Mouse (Mus musculus) retina, postnatal 1 day (tissue): ENCODE measurements around the gene Vgf.

ENCODE experiments used
- DNase-seq: peaks from one replicate; pipeline ENCODE4 v3.0.0-alpha.2; 2012

The Vgf gene

GRCm38 (mm10) chr5:137026092-137026491 lies at the start of gene Vgf:
Gene Vgf, plus strand, starts transcription at chr5:137026392.
- no peak for DNase-seq

GRCm38 (mm10) chr5:136977769-136978168 lies 48.4 kb upstream of the Vgf start:
- DNase-seq = no peak

GRCm38 (mm10) chr5:136979762-136980161 lies 46.4 kb upstream of the Vgf start:
- no peak for DNase-seq

DNA sequence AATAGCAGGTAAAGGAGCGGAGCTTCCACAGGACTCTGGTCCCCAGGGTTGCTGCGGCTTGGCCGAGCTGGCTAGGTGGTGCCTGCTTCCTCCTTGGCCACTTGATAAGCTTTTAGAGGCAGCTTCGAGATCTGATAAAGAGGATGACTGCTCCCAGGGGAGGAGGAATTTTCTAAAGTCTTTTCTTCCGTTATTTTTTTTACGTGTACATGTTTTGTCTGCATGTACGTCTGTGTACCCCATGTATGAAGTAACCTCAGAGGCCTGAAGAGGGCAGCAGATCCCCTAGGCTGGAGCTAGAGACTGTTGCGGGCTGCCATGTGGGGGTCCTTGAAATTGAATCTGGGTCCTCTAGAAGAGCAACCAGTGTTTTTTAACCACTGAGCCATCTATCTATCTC lies 45.2 kb upstream of the Vgf start:
- no peak for DNase-seq

- peak; percentile 68 for DNase-seq
Measured at GRCm38 (mm10) chr5:136982338-136982930, 43.8 kb upstream of the Vgf start.

DNA sequence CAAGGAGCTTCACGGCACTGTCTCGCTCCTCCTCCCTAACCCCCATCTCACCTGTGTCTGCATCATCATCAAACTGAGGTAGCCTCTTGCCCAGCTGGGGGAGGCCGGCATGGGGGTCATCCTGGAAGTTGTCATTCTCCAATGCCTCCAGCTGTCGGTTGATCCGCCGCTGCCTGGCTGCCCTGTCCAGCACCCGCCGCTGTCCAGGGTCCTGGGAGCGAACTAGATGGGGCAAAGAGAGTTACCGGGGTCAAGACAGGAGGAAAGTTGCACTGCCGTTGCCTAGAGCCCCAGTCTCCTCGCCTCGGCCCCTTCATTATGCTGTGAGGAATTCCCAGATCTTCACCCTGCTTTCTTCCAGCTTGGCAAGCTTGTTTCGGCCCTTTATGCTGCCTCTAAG lies 41.4 kb upstream of the Vgf start:
- no peak for DNase-seq

DNA sequence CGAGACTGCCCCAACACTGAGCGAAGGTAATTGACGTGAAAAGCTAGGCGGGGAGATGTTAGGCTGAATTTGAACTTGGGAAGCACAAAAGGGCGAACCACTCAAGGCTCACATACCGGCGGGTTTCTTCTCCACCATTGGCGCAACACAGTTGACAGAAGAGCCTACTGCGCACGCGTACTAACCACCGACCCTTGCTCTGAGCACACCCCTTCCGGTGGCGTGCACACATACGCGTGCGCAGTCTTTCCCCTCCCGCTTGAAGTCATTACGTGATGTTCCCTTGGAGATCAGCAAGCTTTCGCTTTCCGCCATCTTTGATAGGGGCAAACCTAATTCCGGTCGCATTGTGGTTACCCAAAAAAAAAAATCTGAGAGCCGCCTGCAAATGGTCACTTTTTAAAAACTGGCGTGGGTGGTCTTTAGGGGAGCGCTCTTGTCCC lies 39.5 kb upstream of the Vgf start, which contains the start of gene Plod3:
Gene Plod3, plus strand, starts transcription at position 325 of the 443 bp plus-strand sequence.
- DNase-seq = peak; percentile 99

DNA sequence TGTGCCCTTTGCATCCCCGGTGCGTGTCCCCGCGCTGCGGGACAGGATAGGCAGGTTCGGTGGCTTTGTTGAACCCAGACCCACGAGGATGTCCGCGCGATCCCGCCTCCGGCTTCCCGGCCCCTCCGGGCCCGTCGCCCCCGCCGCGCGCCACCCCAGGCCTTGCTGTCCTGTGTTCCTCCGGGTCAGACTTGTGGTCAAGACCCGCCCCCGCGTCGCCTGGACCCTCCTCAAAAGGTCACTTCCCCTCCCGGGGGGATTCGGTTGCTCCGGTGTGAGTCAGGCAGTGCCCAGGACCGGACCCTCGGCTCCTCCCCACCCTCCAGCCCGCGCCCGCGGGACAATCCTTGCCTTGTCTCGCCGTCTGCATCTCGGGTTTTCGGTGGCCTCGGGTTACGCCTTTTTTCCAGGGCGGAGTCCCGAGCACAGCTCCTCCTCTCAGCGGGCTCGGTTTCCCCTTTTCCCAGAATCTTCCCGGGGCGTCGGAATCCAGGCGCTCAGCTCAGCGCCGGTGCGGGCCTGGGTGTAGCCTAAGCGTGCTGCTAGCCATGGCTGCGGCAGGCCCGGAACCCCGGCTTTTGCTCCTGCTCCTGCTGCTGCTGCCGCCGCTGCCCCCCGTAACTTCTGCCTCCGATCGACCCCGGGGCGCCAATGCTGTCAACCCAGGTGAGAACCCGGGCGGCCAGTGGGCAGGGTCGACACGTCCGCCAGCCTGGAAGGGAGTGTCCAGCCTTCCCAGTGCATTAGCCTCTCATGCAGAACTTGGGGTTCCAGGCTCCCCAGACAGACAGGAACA lies 38.9 kb upstream of the Vgf start:
- peak; percentile 79 for DNase-seq

GRCm38 (mm10) chr5:136987934-136988271 lies 38.3 kb upstream of the Vgf start, which contains the start of gene Znhit1:
Gene Znhit1, minus strand, starts transcription at chr5:136988021.
- peak; percentile 35 for DNase-seq

GRCm38 (mm10) chr5:136988420-136988819 lies 37.8 kb upstream of the Vgf start:
- no peak for DNase-seq

DNA sequence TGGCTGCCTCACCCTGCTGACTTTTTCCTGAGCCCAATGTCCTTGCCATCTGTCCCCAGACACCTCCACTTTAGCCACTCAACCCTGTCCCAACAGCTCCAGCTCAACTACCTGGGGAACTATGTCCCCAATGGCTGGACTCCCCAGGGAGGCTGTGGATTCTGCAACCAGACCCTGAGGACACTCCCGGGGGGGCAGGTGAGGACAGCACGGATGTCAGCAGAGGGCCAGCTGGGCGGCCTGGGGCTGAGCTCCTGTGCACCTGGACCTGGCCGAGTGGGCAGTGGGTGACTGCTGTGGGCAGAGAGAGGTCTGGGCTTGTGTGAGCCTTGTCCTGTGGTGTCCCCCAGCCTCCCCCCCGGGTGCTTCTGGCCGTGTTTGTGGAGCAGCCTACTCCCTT lies 36.4 kb upstream of the Vgf start:
- no peak for DNase-seq

DNA sequence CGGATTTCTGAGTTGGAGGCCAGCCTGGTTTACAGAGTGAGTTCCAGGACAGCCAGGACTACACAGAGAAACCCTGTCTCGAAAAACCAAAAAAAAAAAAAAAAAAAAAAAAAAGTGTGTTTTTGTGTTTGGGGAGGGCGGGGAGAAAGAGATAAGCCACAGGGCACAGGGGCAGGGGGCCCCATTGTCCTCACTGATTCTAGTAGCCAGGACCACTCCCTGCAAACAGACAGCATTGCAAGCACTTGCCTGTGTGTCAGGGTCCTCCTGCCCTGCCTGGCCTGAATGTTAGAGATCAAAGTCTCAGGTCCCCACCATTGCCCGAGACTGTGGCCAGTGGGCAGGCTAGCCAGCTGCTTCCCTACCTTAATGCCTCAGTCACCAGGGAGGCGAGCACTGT lies 26.7 kb upstream of the Vgf start:
- no peak for DNase-seq

DNA sequence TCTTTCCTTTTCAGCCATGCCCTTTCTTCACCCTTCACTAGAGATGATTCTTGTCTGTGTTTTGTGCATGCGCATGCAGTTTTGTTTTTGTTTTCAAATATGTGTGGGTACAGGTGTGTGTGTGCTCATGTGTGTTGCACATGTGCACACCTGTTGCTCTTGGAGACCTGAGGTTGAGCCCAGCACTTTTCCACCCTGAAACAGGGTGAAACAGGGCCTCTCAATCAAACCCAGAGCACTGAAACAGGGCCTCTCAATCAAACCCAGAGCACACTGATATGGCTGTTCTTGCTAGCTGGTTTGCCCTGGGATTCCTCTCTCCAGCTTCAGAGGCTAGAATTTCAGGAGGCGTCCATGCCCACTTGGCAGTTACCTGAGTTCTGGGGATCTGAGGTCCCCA lies 25.6 kb upstream of the Vgf start:
- no peak for DNase-seq

DNA sequence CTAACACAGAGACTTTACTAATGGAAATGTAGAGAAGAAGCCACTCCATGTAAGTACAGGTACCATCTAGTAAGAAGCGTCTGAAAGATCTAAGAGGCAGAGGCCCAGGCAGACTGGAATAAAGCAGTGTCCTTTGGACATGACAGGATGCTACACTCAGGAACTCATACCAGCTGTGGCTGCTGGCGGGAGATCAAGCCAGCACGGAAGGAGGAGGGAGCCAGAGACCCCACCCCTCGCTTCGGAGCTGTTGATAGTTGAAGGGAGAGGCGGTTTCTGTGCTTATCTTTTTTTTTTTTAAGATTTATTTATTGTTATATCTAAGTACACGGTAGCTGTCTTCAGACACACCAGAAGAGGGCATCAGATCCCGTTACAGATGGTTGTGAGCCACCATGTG lies 18.9 kb upstream of the Vgf start:
- DNase-seq = no peak

DNA sequence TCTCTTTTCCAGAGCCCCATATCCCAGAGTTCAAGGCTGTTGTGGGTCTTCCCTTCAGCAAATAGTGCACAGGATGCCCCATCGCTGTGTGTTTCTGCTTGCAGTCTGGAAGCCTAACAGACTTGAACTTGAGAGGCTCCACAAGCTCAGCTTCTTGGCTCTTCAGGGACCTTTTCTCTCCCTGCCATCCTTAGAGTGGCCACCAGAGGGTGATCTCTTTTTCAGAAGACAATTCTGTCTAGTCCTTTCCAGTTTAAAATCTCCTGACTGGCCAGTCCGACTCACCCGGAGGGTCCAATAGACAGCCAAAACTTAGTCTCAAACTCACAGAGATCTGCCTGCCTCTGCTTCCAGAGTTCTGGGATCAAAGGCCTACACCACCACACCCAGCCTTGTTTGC lies 16.2 kb upstream of the Vgf start:
- DNase-seq = peak; percentile 73

DNA sequence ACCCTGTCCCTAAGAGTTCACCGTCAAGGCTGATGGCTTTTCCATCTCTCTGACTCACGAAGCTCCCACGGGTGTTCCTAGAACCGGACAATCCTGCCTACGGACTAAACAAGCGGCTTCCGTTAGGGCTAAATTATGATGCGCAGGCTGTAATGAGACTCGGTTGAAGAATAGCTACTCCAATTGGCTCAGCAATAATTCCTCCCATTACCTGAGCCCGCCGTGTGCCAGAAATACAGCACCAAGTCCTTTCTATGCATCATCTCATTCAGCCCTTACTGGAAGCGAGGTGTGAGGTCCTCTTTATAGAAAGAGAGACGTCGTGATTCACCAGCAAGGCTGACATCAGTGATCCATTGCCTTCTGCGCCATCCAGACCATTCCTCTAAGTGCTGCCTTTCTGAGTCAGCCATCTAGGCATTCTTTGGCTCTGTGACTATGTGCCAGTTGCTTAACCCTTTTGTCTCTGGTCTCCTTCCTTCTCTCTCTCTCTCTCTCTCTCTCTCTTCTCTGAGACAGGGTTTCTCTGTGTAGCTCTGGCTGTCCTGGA lies 13.7 kb upstream of the Vgf start:
- no peak for DNase-seq

DNA sequence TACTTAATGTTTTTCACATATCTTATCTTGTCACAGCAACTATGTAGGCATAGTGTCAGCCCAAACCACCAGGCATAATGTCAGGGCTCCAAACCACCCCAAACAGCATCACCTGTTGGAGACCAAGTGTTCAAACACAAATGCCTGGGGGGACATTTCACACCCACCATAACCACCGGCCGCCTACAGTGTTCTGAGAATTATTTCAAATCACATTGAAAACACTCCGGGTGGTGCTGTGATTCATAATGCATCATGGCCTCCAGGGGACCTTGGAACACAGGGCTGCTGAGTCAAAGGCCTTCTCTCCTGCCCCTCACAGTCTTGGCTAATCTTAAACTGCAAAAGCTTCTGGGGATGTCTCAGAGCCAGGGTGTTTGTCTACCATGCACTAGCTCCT lies 10.3 kb upstream of the Vgf start:
- DNase-seq = no peak

GRCm38 (mm10) chr5:137024318-137024717 lies 1.9 kb upstream of the Vgf start:
- no peak for DNase-seq

GRCm38 (mm10) chr5:137025132-137025531 lies 1.1 kb upstream of the Vgf start:
- DNase-seq = peak; percentile 83

DNA sequence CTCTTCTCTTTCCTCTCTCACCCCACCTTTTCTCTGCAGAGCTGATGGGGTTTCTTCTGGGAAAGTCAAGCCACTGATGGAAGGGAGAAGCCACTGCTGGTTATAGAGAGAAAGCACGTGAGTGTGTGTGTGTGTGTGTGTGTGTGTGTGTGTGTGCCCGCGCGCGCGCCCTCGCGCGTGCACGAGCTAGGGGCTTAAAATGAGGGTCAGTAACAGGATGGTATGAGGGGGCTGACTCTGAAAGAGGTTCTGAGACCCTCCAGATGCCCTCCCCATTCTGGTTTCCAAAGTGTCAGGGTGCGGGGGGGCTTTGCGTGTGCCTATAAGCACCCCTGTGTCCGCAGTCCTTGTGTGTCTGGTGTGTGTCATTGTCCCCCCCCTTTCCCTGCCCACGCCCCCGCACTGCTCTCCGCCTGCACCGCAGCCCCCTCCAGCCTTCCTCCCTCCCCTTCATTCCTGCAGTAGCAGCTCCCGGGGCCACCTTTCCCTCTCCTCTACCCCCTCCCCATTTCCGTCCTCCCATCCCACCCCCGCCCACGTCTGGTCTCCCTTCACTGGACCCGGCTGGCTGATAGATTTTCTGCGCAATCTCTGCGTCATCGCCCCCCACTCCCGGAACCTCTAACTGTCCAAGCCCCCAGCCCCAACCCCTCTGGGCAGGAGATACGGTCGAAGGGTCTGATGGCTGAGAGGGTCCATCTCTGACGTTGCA lies 2.5 kb downstream of the Vgf start:
- DNase-seq = peak; percentile 48

DNA sequence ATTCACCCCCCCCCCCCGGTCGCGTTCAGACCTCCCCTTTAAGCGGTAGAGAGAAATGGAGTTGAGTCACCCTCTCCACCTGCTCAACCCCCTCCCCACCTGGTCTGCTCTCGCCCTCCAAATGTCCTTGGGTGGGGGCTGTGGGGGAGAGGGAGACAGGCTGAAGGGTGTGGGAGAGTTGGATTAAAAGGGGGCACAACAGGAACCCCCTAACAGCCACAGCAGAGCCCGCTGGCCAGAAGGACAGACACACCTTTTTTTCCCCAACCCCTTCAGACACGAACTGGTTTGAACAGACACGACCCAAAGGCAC lies 3.0 kb downstream of the Vgf start:
- DNase-seq = no peak

DNA sequence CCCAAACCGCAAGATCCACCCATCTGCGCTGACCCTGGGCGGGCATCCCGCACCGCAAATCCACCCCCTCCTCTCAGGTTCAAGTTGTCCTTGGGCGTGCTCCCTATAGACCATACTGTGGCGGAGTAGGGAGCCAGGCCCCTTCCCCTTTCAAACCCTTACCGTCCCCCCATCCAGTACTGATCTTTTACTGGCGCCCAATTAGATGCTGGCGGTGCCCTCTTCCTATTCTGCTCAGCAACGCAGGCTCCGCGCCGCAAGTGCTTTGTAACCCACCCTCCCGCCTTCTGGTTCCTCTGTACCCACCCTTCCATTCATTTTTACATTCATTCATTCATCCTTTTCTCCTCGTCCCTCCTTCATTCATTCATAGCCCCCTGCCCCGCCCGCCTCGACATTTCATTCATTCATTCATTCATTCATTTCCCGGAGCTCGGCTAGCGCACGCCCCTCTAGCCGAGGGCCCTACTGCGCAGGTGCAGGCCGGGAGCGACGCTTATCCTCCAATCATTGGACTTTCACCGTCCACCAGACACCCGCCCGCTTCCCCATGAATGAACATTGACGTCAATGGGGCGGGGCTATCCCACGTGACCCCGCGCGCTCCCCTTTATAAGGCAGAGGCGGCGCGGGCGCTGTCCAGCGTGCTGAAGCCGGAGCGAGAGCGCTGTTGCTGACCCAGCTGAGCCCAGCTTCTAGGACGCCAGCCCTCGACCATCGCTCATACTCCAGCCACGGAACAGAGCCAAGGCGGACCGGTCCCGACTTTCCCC lies 3.6 kb downstream of the Vgf start:
- peak; percentile 97 for DNase-seq

DNA sequence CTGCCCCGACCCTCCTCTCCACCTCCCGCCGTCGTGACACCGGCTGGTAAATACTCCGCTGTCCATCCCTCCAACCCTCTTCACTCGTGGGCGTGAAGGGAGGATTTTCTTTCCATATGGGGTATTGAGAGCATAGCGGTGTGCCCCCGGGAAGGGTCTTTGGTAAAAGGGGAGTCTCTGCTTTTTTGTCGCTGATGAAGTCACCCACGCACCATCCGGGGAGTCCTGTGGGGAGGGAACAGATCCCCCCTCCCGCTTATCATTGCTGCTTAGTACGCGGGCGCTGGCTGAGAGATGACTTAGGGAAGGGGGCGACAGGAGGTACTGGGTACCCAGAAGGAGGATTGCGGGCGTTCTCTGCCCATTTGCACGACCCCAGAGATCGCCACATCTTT lies 4.2 kb downstream of the Vgf start:
- DNase-seq = no peak
